Mouse (Mus musculus) inflammation-experienced regulatory T-cells (primary cell): ENCODE results near the gene Galnt6. TPM values are rescaled to one million over a fixed set of nuclear protein-coding genes. Genes with fewer than 3 reads are reported as not detected.

Experiments
- polyA plus RNA-seq, 2 experiments: library from polyadenylated mRNA; unstranded; fragments of 100-300 nt; shearing (Covaris generic); gene quantifications; one replicate each; pipeline ENCODE4 v1.2.1; 2017

The Galnt6 gene
- polyA plus RNA-seq = 100 to 1,000 TPM; 148 to 178 TPM

DNA sequence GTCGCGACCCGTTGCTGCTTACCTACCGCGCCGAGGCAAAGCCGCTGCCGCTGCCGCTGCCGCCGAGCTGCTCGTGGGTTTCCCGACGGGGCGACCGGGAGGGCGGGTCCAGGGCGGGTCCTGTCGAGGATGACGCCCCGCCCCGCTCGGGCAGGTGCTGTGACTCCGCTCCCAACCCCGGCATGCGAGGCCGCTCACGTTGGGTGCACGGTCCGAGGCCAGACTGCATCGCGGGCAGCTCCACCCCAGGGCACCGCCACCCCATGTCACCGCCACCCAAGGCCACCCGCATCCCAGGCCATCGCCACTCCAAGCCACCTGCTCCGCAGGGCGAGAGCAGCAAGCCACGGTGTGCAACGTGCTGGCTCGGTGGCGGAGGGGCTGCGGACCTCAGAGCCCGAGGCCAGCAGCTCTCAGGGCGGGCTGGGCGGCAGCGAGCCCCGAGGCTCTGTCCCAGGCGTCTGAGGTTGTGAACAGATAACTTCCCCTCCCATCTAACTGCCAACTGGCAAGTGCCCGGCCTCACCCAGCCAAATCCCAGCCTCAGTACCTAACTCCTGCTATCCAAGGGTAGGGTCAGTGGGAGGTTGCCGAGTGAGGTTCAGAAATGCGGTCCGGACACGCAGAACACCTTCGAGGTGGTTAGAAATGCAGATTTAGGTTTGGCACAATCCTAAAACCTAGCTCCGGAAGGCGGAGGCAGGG lies at the start of gene Galnt6:
TSS of gene Galnt6 (minus strand) at position 96 of the 705 bp plus-strand sequence.

DNA sequence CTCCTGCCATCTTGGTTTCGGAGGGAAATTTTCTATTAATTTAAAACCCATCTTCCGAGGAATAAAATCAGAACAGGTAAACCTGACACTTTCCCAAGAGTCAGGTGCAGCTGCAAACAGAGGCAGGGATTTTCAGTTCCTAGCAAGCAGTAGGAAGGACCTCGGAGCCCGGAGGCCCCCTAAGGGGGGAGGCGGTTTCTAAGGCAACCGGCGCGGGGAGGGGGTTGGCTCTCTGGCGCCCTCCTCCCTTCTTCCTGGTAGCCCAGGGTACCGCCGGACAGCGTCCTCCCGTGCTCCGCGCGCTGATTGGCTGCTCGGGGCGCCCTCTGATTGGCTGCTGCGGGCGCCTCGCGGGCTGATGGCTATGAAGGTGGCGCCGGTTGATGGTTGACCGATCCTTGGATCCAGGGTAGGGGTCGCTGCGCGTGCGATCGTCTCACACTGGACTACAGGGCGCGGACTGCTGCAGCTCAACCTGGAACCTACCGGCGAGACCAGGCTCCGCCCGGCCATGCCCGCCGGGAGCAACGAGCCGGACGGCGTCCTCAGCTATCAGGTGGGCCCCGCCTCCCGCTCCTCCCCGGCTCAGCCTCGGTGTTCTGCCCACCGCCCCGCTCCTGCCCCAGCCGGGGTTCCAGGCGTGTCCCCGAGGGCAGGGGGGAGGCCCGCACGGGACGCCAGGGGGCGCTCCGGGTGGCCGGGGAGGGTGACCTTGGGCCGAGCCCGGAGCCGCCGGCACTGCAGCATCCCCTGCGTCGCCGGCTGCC lies 32.4 kb upstream of the Galnt6 start, which contains the start of gene Slc4a8:
TSS of gene Slc4a8 (plus strand) at position 329 of the 767 bp plus-strand sequence.

GRCm38 (mm10) chr15:100687430-100687971 lies 41.7 kb downstream of the Galnt6 start, which contains the start of gene Cela1:
Cela1 (minus strand) TSS chr15:100687921.

DNA sequence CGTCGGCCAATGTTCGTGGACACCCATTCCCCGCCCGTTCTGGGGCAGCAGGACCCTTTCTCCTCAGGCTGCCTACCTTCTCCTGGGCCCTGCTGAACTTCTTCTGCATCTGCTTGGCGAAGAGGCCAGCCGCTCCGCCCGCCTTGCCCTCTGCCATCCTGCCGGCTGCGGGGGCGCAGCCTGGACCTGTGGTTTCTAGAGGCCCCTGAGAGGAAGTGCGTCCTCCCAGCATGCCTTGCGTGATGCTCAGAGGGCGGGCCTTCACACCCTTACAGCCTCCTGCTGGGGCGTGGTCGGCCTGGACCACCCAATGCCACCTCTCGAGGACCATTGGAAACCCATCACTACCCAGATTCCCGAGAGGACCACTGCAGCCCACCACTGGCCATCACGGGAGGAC lies 59.8 kb downstream of the Galnt6 start, which contains the start of gene Bin2:
TSS of gene Bin2 (minus strand) at position 217 of the 400 bp plus-strand sequence.

Other genes starting within 250 kb of the Galnt6 start
- gene Csrnp2, start 233.9 kb downstream of the Galnt6 start, polyA plus RNA-seq = 1 to 10 TPM; 4.3 to 8.5 TPM
- 10 to 100 TPM in 1 of 2 experiments, 1 to 10 TPM in 1; 10.0 to 10.5 TPM for gene Tfcp2, start 177.4 kb downstream of the Galnt6 start, polyA plus RNA-seq
- gene Pou6f1, start 129.4 kb downstream of the Galnt6 start, polyA plus RNA-seq = 10 to 100 TPM; 20.7 to 34.9 TPM
- 100 to 1,000 TPM; 557 to 627 TPM for gene Dazap2, start 114.0 kb downstream of the Galnt6 start, polyA plus RNA-seq
- gene Smagp, start 92.4 kb downstream of the Galnt6 start, polyA plus RNA-seq = 1 to 10 TPM in 1 of 2 experiments, under 1 TPM in 1; 0.82 to 1.4 TPM
- 100 to 1,000 TPM; 640 to 761 TPM for gene Bin2, start 59.8 kb downstream of the Galnt6 start, polyA plus RNA-seq
- 10 to 100 TPM in 1 of 2 experiments, 1 to 10 TPM in 1; 4.3 to 14.3 TPM for gene Cela1, start 41.5 kb downstream of the Galnt6 start, polyA plus RNA-seq
- gene Slc4a8, start 32.4 kb upstream of the Galnt6 start, polyA plus RNA-seq = 10 to 100 TPM; 12.1 to 17.9 TPM
- 1 to 10 TPM in 1 of 2 experiments, under 1 TPM in 1; 0.22 to 4.1 TPM for gene Scn8a, start 140.5 kb upstream of the Galnt6 start, polyA plus RNA-seq